Mouse (Mus musculus) kidney, adult 2 months (tissue): Measurements from ENCODE around the gene Lgals8.
"Not testable (repeated sequence)": the region's sequence is repeated elsewhere in the genome, so short reads cannot be mapped to it uniquely, and the experiment has no call there.

Source experiments
- CTCF ChIP-seq: fragments of 200-500 bp; conservative IDR thresholded peaks from 2 replicates; pipeline ENCODE4 v1.5.1; 2011; ENCODE audit warnings: low read depth, mild to moderate bottlenecking, control low read depth, low read length, moderate library complexity, mixed read lengths; ENCODE audit not compliant: insufficient read depth, insufficient read length
- POLR2A ChIP-seq: fragments of 200-500 bp; IDR thresholded peaks from one replicate; pipeline ENCODE4 v1.6.1; 2011; ENCODE audit warnings: low read depth, low read length, control low read depth

DNA sequence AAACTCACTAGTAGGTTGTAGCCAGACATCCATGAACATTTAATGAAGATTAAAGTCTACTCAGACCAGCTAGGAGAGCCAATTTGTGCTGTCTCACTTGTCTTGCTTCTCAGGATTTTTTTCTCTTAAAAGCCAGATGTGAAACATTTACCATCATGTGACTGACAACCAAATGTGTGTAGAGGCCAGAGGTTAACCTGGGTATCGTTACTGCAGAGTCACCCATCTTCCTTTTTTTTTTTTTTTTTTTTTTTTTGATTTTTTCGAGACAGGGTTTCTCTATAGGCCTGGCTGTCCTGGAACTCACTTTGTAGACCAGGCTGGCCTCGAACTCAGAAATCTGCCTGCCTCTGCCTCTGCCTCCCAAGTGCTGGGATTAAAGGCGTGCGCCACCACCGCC is 585 bp downstream of the Lgals8 start:
- TF ChIP-seq CTCF, POLR2A: not testable (repeated sequence)
